Mouse (Mus musculus) hindbrain, embryonic 12.5 days (tissue): ENCODE measurements at regions not wholly inside any gene's neighbourhood (a gene's known extent, or its start where the extent isn't known, plus 50 kb on each side); places are given as distances from the start of the nearest gene placed in this dataset.
A peak's percentile ranks its signal among the peaks of the same experiment; 100 is the strongest.
"Not testable (repeated sequence)": the region's sequence is repeated elsewhere in the genome, so short reads cannot be mapped to it uniquely, and the experiment has no call there.

ENCODE experiments used
- ATAC-seq: fragments of 200-750 bp; cut with Nextera tagmentation; 2 replicates; pipeline ENCODE4 v1.8.0; 2017; ENCODE audit warnings: moderate TSS enrichment; ENCODE audit not compliant: low FRiP score
- H3K27ac ChIP-seq: fragments of 300-500 bp; sonication (generic); 2 replicates; pipeline ENCODE4 v1.5.1; 2016; ENCODE audit warnings: mild to moderate bottlenecking
- H3K27me3 ChIP-seq: fragments of 300-500 bp; sonication (generic); 2 replicates; pipeline ENCODE4 v1.6.1; 2016; ENCODE audit warnings: mild to moderate bottlenecking
- H3K36me3 ChIP-seq: fragments of 300-500 bp; sonication (generic); 2 replicates; pipeline ENCODE4 v1.6.1; 2016; ENCODE audit warnings: mild to moderate bottlenecking
- H3K4me1 ChIP-seq: fragments of 300-500 bp; sonication (generic); 2 replicates; pipeline ENCODE4 v1.6.1; 2016
- H3K4me2 ChIP-seq: fragments of 300-500 bp; sonication (generic); replicated peaks from 2 replicates; pipeline ENCODE4 v1.6.1; 2016; ENCODE audit warnings: mild to moderate bottlenecking
- H3K4me3 ChIP-seq: fragments of 300-500 bp; sonication (generic); 2 replicates; pipeline ENCODE4 v1.5.1; 2016; ENCODE audit warnings: mild to moderate bottlenecking
- H3K9ac ChIP-seq: fragments of 300-500 bp; sonication (generic); 2 replicates; pipeline ENCODE4 v1.6.1; 2016; ENCODE audit warnings: mild to moderate bottlenecking, moderate library complexity
- H3K9me3 ChIP-seq: fragments of 300-500 bp; sonication (generic); replicated peaks from 2 replicates; pipeline ENCODE4 v1.6.1; 2016; ENCODE audit warnings: mild to moderate bottlenecking
- WGBS: fragments of 180-500 bp; shearing (Covaris S2); methylation state at CpG from one replicate; pipeline ENCODE4 v1.1.7; 2016; 5-methylcytosine and 5-hydroxymethylcytosine counted together

GRCm38 (mm10) chr13:74969244-74969643 lies 120.4 kb upstream of the Pcsk1 start:
- Histone ChIP-seq H3K27me3 (no peaks in the 10 kb centered on the region), H3K4me2 (no peak overlapping the region), H3K4me3 (no peak overlapping the region), H3K9me3 (no peaks in the 10 kb centered on the region), H3K27ac (no peak overlapping the region), H3K9ac (no peak overlapping the region), H3K36me3 (no peaks in the 10 kb centered on the region), H3K4me1 (no peaks in the 10 kb centered on the region)
- whole genome bisulfite sequencing = 68% methylated on average over 1 of the region's 1 CpGs
- ATAC-seq = no peak

DNA sequence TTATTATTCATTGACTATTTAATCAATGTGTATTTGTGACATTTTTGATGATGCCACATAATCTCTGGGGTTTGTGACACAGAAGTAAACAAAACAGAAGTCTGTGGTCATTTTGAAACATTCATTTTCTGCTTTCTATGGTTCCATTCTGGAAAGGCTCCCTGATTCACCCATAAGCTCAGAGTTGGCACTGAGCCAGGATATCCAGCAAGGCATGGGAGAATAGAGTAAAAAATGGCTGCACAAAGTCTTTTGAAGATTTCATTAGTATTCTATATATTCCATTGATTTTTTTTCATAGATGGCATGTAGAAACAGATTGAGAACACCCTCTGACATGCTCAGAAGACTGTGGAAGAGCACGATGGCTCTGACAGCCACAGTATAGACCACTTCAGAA lies 133.8 kb upstream of the Pcsk1 start:
- Histone ChIP-seq H3K9me3 (no peaks in the 10 kb centered on the region), H3K4me2 (no peak overlapping the region), H3K4me3 (no peak overlapping the region), H3K9ac (no peak overlapping the region), H3K4me1 (no peaks in the 10 kb centered on the region), H3K27me3 (no peaks in the 10 kb centered on the region), H3K36me3 (no peaks in the 10 kb centered on the region), H3K27ac (no peak overlapping the region)
- ATAC-seq = no peak
- 79% methylated on average over 1 of the region's 1 CpGs for WGBS

DNA sequence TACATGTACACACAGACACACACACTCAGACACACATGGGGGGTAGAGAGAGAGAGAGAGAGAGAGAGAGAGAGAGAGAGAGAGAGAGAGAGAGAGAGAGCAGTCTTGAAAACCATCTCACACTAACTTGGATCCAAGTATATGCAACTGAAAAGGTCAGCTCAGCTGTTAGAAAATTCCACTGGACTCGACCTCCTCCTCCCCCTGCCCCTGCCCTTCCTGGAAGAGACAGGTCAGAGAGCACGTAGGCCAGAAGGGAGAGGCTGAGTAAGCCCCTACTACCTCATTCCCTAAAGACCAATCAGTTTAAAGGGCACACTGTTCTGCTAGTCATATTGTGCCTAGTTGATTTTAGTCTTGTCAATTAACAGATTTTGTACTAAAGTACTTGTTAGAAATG lies 105.0 kb upstream of the Cast start:
- H3K4me3 ChIP-seq, ATAC-seq, H3K4me1 ChIP-seq, H3K9ac ChIP-seq, H3K36me3 ChIP-seq, H3K27ac ChIP-seq, H3K27me3 ChIP-seq, H3K9me3 ChIP-seq, H3K4me2 ChIP-seq: not testable (repeated sequence)
- WGBS = 39% methylated on average over 2 of the region's 2 CpGs

DNA sequence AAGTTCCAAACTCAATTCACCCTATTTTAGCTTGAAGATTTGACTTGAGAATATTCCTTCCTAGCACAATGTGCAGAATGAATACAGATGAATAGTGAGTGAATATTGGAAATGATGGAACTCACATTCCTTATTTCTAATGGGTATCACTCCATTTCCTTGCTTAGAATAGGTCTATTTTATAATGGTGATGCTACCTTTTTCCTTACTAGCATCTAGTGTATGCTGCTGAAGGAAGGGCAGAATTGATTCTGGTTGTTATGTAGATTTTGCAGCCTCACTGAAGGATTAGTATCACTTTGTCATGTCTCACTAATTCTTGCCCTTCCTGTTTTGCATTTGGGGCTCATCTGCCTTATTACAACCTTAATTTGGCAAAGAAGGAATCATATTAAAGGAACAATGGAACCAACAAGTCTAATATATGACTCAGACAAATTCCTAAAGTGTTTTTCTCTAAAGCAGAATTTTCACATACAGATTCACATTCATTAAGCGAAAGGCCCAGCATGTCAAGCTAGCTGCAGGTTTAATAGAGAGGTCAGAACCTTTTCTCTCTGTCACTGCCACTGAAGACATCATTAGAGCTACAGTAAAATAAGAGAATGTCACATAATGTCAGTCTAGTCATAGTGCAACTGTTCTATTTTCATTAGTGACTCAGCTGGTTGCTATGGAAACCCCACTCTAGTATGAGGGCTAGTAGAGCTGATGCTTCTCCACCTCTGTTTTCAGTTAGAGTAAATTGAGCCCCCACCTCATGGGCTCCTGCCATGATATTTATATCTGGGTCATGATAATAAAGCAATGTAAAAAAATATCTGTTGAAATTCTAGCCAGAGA lies 94.8 kb upstream of the Cast start:
- Histone ChIP-seq H3K4me1 (no peaks in the 10 kb centered on the region), H3K4me3 (no peak overlapping the region), H3K4me2 (no peak overlapping the region), H3K36me3 (no peaks in the 10 kb centered on the region), H3K9ac (no peak overlapping the region), H3K27me3 (no peaks in the 10 kb centered on the region), H3K9me3 (no peaks in the 10 kb centered on the region), H3K27ac (no peak overlapping the region)
- 79% methylated on average over 1 of the region's 1 CpGs for WGBS
- ATAC-seq = peak; percentile 35; the same call in 1 of the 2 replicates

DNA sequence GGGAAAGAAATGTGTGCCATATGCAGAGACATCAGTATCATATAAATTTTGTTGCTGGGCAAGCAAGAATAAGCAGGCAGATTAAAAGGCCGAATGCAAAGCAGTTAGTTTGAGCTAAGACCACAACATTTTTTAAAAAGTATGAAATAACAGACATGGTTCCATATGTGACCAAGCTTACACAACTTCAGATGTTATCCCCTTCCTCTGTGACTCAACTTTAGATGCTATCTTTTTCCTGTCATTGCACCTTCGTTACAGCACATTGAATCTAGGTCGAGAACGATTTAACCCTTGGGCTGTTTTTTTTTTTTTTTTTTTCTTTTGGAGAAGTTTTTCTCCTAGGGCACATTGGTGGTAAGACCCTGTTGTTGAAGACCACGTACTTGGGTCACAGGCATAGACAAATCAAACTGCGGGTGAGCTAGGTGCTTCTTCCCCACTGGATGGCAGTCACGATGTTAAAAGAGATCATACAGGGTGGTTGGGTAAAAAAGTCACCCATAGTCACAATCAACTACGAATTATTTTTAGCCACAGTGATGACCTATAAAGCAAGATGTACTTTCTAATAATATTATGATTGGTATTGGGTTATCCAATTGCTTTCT lies 81.4 kb upstream of the Cast start:
- Histone ChIP-seq H3K4me2 (no peak overlapping the region), H3K4me3 (no peak overlapping the region), H3K36me3 (no peaks in the 10 kb centered on the region), H3K9ac (no peak overlapping the region), H3K9me3 (no peaks in the 10 kb centered on the region), H3K4me1 (no peaks in the 10 kb centered on the region), H3K27me3 (no peaks in the 10 kb centered on the region), H3K27ac (no peak overlapping the region)
- no peak for ATAC-seq
- 82% methylated on average over 8 of the region's 8 CpGs for WGBS

GRCm38 (mm10) chr13:74867720-74868119 lies 59.1 kb upstream of the Cast start:
- no peak for ATAC-seq

GRCm38 (mm10) chr13:74864000-74864399 lies 55.4 kb upstream of the Cast start:
- Histone ChIP-seq H3K27me3 (no peaks in the 10 kb centered on the region), H3K36me3 (no peaks in the 10 kb centered on the region), H3K9ac (no peak overlapping the region), H3K9me3 (no peaks in the 10 kb centered on the region), H3K4me3 (no peak overlapping the region), H3K27ac (no peak overlapping the region), H3K4me2 (no peak overlapping the region), H3K4me1 (no peaks in the 10 kb centered on the region)
- WGBS = 75% methylated on average over 9 of the region's 9 CpGs
- no peak for ATAC-seq

More at GRCm38 (mm10) chr13:74867720-74868119, 59.1 kb upstream of the Cast start:
- H3K36me3 ChIP-seq = no peaks in the 10 kb centered on the region
- H3K4me1 ChIP-seq = no peaks in the 10 kb centered on the region
- H3K4me2 ChIP-seq = no peak overlapping the region
- no peak overlapping the region for H3K27ac ChIP-seq
- H3K9ac ChIP-seq = no peak overlapping the region
- H3K27me3 ChIP-seq = no peaks in the 10 kb centered on the region
- H3K4me3 ChIP-seq = no peak overlapping the region
- WGBS = 76% methylated on average over 1 of the region's 1 CpGs
- H3K9me3 ChIP-seq = no peaks in the 10 kb centered on the region

DNA sequence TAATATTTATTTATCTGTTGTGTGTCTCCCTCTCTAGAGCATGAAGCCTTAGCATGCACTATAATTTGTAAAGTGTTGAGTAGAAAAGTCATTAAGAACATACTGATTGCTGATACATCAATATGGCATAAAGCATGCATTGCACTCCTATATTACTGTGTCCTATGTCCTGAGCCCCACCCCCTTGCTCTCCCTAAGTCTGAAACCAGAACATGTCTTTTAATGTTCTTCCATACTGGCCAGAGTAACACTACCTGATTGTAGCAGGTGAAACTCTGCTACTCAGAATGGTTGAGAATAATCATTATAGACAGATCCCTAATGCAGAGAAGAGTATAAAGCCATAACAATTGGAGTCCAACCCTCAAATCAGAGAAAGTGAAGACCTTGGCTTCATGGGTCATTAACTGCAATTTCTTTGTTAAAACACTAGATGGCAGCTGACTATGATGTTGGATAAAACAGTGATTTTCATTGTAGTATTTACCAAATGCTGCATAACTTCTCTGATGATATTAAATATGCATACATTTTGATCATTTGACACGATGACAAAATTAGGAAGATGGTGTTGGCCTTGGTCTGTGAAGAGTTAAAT lies 52.9 kb upstream of the Cast start:
- Histone ChIP-seq H3K27me3 (no peaks in the 10 kb centered on the region), H3K36me3 (no peaks in the 10 kb centered on the region), H3K27ac (no peak overlapping the region), H3K4me2 (no peak overlapping the region), H3K4me3 (no peak overlapping the region), H3K9ac (no peak overlapping the region), H3K4me1 (no peaks in the 10 kb centered on the region), H3K9me3 (no peaks in the 10 kb centered on the region)
- ATAC-seq = 0 out of 2 replicates have a peak, but pooled peaks have one; percentile 19
- 7% methylated on average over 1 of the region's 1 CpGs for WGBS
